ENCODE assay signal across 14 mouse cellular contexts in the genomic region with DNA sequence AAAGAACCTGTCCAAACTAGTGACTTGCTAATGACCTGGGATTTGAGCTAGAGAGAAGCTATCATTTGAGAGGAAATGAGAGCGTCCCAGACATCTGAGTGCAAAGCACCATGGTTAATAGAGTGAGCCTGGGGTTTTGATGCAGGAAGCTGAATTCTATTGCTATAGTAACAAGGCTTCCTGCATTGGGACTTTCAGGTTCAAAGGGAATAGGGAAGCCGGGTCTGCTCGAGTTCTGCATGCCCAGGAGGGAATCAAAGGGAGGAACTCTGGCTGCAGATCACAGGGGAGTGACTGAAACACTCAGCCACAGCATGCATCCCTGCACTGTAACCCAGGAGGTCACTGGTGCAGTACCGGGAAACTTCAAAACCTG. TPM values are rescaled to one million over a fixed set of nuclear protein-coding genes. Genes with fewer than 3 reads are reported as not detected.
DNase-seq lines count a peak whose midpoint lies in the region; ATAC-seq lines count a peak whose summit lies in the region.
"Had no signal": no experiment of that assay in that cellular context is flagged by ENCODE, and none has a peak within 500 bp of the region (broad histone marks: within the 10 kb centered on the region; RNA-seq: fewer than 3 reads in every experiment).

No protein-coding gene starts in this region.

- 29% methylated on average over 4 of the region's 4 CpGs for WGBS in heart, embryonic 11.5 days (ENCODE audit: insufficient replicate concordance)
- WGBS in neural tube, embryonic 13.5 days, result 24% methylated on average over 4 of the region's 4 CpGs

- H3K4me1 ChIP-seq in heart, embryonic 11.5 days (ENCODE audit: control insufficient read depth, insufficient read depth, low read length), result no peaks in the 10 kb centered on the region
- H3K4me1 ChIP-seq in neural tube, embryonic 13.5 days (replicated peaks), result peaks cover 16% of the 10 kb centered on the region

- H3K4me2 ChIP-seq in heart, embryonic 11.5 days, result no peak overlapping the region
- no peak overlapping the region for H3K4me2 ChIP-seq in neural tube, embryonic 13.5 days
- H3K4me2 ChIP-seq: heart, embryonic 13.5 days had no signal

- H3K27me3 ChIP-seq in heart, embryonic 11.5 days (ENCODE audit: control insufficient read depth, insufficient read depth, low read length), result no peaks in the 10 kb centered on the region
- H3K27me3 ChIP-seq in neural tube, embryonic 13.5 days, result no peaks in the 10 kb centered on the region
- H3K27me3 ChIP-seq in splenic B cell, adult 2 months (ENCODE audit: control insufficient read depth, insufficient read depth, low read length, poor library complexity, severe bottlenecking), result no peaks in the 10 kb centered on the region
- H3K27me3 ChIP-seq: heart, embryonic 13.5 days had no signal

- H3K9me3 ChIP-seq in heart, embryonic 11.5 days (replicated peaks; ENCODE audit: control insufficient read depth, low read length), result no peaks in the 10 kb centered on the region
- H3K9me3 ChIP-seq in neural tube, embryonic 13.5 days, result no peaks in the 10 kb centered on the region
- H3K9me3 ChIP-seq: heart, embryonic 13.5 days had no signal

- no peak overlapping the region for H3K27ac ChIP-seq in heart, embryonic 11.5 days (ENCODE audit: low read depth, low read length)
- H3K27ac ChIP-seq in neural tube, embryonic 13.5 days (replicated peaks), result 0 out of 2 replicates have a peak overlapping the region, but pooled peaks have one; percentile 33
- H3K27ac ChIP-seq: heart, embryonic 13.5 days; liver, embryonic 14.5 days had no signal

- DNase-seq in heart, postnatal 4 days, result no peak
- DNase-seq in neural tube, embryonic 10.5 days (ENCODE audit: extremely low spot score, low spot score), result no peak
- peak; percentile 48 for DNase-seq in induced T-regulatory cell, adult 2 months (ENCODE audit: low read depth)
- peak; percentile 61 for DNase-seq in splenic B cell, adult 2 months (ENCODE audit: low read depth, low spot score)
- DNase-seq in left cerebral cortex, adult 18-20 months (ENCODE audit: low spot score in 2 of 2), result no peak
- DNase-seq in cerebellum, postnatal 10 days, result no peak
- DNase-seq: cerebellum, postnatal 25 days; kidney, adult 18-20 months; layer of hippocampus, postnatal 36 days had no signal

- 0 out of 2 replicates have a peak, but pooled peaks have one; percentile 2 for ATAC-seq in heart, embryonic 11.5 days (replicated peaks; ENCODE audit: insufficient number of reproducible peaks, low FRiP score, low TSS enrichment)
- no peak for ATAC-seq in neural tube, embryonic 13.5 days (ENCODE audit: low read depth)

- H3K9ac ChIP-seq in heart, embryonic 11.5 days (ENCODE audit: low read depth, low read length), result no peak overlapping the region
- no peak overlapping the region for H3K9ac ChIP-seq in neural tube, embryonic 13.5 days
- H3K9ac ChIP-seq: heart, embryonic 13.5 days; liver, embryonic 14.5 days had no signal

- no peaks in the 10 kb centered on the region for H3K36me3 ChIP-seq in heart, embryonic 11.5 days (ENCODE audit: control insufficient read depth, insufficient read depth, low read length)
- no peaks in the 10 kb centered on the region for H3K36me3 ChIP-seq in neural tube, embryonic 13.5 days
- H3K36me3 ChIP-seq in splenic B cell, adult 2 months (ENCODE audit: control insufficient read depth, insufficient read depth, low read length, poor library complexity, severe bottlenecking), result 0 out of 2 replicates have a peak, but pooled peaks cover 1% of the 10 kb centered on the region
- H3K36me3 ChIP-seq: heart, embryonic 13.5 days had no signal

- no peak overlapping the region for H3K4me3 ChIP-seq in heart, embryonic 11.5 days (ENCODE audit: low read depth, low read length)
- H3K4me3 ChIP-seq in neural tube, embryonic 13.5 days, result no peak overlapping the region
- H3K4me3 ChIP-seq: erythroblast, embryonic 14.5 days; heart, embryonic 13.5 days had no signal

RNA-seq across cellular contexts. Expression of a gene that starts 17.8 kb away (rescaled TPM):
- polyA plus RNA-seq in heart, embryonic 11.5 days (2014; fragmentation: Nextera tagmentation; extraction: Ambion mirVana), result 4.5 TPM in 2 replicates
- total RNA-seq in heart, postnatal 4 days (2021), result 10 to 100 TPM; 13.8 to 14.2 TPM
- 9.8 and 9.9 TPM in 2 replicates for polyA plus RNA-seq in neural tube, embryonic 13.5 days (2015; fragmentation: Nextera tagmentation; extraction: Ambion mirVana)
- total RNA-seq in left cerebral cortex, adult 18-20 months (2021), result 100 to 1,000 TPM; 124 to 132 TPM

RNA-seq across cellular contexts. Expression of a gene that starts 58.3 kb away (rescaled TPM):
- 8.7 and 8.8 TPM in 2 replicates for polyA plus RNA-seq in heart, embryonic 11.5 days (2014; fragmentation: Nextera tagmentation; extraction: Ambion mirVana)
- 1 to 10 TPM; 9.0 to 9.4 TPM for total RNA-seq in heart, postnatal 4 days (2021)
- polyA plus RNA-seq in neural tube, embryonic 13.5 days (2015; fragmentation: Nextera tagmentation; extraction: Ambion mirVana), result 10.5 and 11.1 TPM in 2 replicates
- total RNA-seq in left cerebral cortex, adult 18-20 months (2021), result 10 to 100 TPM; 11.3 to 12.1 TPM

Comparison
In these comparisons a context has a peak if more than half of its experiments do, and no peak if none do; other contexts are left out.
1. DNase-seq: peak in induced T-regulatory cell, adult 2 months (single experiment) and splenic B cell, adult 2 months (single experiment); none in heart, postnatal 4 days (single experiment), neural tube, embryonic 10.5 days (single experiment), left cerebral cortex, adult 18-20 months (0 of 2) and cerebellum, postnatal 10 days (0 of 2).
2. RNA of a gene that starts 17.8 kb away (total RNA-seq): 124 to 132 TPM in left cerebral cortex, adult 18-20 months; 13.8 to 14.2 TPM in heart, postnatal 4 days; every median in the first group is over 4 times any median in the second.